Mouse (Mus musculus) right cerebral cortex, adult 18-20 months (tissue): ENCODE results near the gene Fam173a.

Source experiments
- DNase-seq: peaks from one replicate; pipeline ENCODE4 v3.0.0; 2022; ENCODE audit warnings: mixed read lengths

The Fam173a gene

DNA sequence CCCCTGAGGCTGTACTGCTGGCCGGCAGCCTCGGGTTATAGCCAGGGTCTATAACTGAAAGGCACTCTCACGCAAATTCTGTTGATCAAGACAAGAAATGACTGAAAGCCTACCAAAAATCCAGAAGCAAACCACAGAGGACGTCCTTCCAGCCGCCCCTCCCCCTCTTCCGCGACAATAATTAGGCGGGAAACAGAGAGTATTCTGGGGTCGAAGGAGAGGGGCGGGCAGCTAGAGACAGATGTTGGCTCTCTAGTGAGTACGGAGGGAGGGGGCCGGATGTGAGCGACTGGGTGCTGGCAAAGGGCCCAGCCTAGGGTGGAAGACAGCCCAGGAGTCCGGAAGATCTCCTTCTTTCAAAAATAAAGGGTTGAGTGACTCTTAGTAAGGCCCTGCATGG, at the start of gene Fam173a:
TSS of gene Fam173a (minus strand) at position 287 of the 400 bp plus-strand sequence.
- DNase-seq: peak; percentile 65

DNA sequence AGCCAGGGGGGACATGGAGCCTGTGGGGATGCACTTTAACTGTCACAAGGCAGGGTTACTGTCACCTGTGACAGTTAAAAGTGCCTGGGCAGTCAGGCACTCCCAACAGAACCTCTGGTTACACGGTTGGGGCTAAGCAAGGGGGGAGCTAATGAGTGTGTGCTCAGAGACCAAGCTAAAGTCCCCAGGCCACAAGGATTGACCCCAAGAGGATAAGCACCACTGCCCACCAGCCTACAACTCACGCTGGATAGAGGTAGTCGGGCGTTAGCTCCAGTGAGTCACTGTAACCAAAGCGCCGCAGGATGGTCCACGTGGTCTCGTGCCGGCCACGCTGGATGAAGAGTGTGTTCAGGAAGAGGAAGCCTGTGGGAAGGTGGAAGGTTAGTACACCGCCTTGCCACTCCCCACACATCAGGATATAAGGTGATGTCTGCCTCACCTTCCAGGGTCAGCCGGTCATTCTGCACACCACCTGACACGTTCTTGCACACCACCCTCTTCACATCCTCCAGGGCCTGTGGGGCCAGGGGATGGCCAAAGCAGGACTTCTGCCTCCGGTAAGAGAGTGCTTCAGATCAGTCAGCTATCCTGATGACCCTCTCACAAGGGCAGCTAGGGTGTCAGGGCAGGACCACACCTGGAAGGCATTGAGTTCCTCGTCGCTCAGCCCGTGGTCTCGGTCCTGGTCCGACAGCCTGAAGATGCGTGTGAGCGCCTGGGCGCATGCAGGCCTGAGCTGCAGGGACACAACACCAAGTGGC, 48.6 kb upstream of the Fam173a start, which contains the start of gene Gm20683:
TSS of gene Gm20683 (minus strand) at position 647 of the 764 bp plus-strand sequence.
- DNase-seq: no peak

DNA sequence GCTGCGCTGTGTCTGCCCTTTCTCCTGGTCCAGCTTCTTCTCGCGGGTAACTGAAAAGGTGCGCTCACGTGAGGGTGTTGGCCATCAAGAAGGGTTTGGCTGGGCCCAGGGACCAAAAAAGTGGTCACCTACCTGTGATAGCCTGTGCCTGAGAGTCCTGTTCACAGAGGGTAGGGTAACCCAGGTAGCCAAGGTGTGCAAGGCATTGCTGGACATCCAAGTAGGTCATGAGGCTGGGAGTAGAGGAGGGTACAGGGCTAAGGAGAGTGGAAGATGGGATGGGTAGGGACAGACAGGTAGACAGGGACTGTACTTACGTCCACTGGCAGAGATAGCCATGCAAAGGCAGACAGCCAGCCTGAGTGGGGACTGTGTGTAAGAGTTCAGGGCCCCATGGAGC, 47.8 kb upstream of the Fam173a start:
- DNase-seq: no peak

DNA sequence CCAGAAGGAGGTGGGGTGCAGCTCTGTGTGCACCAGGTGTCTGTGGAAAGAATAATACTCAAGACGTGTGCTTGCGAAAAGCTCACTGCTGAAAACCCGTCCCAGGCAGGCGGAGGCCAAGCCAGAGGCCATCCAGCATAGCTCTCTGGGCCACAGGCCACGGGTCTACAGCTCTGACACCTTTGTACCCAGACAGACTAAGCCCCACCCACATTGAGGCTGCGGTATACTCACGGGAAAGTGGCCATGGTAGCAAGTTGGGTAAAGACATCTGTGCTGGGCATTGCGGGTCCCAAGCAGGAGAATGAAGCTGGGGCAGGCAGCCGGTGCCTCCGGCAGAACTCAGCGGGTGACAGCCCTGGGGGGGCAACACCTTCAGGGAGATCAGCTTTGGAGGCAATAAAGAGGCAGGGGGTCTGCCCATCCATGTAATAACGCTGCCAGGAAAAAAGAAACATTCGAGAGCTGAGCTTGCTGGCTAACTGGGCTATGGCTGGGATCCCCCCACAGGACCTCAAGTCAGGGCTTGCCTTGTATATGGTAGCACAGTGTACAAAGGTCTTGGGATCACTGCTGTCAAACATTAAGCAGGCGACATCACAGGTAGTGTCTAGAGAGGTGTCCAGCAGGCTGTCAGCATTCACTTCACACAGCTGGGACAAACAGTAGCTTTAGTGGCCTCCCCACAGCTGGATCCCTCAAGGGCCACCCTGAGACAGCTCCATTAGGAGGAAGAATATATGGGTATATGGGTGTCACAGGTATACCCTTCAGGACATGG, 46.9 kb upstream of the Fam173a start:
- DNase-seq: no peak

DNA sequence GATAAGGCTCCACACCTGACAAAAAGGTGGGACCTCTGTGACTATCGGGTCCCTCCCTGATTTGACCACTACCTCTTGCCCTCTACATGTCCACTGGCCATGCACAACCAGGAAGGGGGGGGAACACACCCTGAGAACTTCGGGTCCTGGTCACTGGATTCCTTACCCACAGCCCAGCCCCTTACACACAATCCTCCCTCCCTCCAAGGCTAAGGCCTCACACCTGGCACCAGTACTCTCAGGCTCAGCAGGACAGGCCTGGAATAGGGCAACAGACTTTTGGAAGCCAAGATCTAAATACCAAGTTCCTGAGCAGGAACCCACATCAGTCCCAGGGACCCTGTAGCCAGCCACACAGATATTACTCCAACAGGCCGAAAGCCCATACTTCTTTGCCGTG, 46.2 kb upstream of the Fam173a start:
- DNase-seq: no peak

DNA sequence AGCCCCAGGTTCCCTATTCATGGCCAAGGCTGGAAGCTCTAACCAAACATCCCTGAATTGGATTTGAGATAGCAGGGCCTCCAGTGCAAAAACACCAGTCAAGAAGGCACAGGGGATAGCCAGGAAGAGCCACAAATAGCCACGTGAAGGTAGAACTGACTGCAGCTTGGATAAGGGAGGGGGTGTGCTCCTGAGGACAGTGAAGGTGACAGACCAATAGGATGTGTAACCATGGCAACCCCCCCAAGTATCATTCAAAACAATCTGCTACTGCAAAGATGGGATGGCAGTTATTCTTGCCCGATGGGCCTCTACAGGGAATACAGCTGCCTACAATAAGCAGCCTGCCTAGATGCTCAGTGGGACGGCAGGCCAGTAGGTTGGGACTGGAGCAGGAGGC, 44.8 kb upstream of the Fam173a start:
- no peak for DNase-seq

DNA sequence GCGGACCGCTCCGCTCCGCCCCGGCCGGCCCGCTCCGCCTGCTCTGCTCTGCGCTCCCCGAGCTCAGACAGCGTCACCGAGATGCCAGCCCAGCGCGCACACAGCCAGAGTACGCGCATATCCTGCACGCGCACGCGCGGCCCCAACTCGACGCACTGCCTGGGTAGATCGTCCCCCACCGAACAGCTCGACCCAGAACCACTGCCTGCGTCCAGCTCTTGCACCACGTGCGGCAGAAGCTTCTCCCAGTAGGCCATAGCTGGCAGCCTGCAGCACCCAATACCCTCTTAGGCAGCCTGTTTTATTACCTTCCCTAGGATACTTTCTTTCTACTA, 44.3 kb upstream of the Fam173a start, which contains the start of gene Rhbdl1:
TSS of gene Rhbdl1 (minus strand) at position 220 of the 335 bp plus-strand sequence.
- peak; percentile 90 for DNase-seq

DNA sequence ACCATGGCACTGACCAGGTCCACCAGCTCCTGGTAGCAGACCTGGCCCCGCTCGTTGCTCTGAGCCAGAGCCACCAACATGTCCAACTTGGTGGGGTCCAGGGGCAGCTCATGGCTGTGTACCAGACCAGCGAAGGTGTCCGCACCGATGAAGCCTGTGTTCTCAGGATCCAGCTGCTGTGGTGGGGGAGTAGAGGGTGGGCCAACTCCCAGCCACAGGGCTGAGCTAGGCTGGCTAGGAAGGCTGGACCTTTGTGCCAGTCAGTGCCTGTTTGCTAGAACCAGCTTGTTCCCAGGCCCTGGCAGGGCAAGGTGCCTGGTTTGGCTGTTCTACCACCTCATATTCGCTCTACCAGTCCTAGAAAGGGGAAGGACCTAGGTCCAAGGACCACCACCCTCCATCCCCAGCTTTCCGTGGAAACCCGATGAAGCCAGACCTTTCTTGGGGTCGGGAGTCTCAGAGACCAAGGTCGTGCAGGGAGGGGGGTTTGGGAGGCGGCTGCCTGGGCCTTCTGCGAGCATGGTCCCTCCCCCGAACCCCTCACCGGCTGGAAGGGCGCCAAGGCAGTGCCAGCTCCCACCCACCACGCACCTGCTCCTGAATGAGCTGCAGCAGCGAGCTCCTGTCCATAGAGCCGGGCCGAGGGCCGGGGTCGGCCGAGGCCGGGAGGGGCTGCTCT, 43.8 kb upstream of the Fam173a start:
- no peak for DNase-seq

DNA sequence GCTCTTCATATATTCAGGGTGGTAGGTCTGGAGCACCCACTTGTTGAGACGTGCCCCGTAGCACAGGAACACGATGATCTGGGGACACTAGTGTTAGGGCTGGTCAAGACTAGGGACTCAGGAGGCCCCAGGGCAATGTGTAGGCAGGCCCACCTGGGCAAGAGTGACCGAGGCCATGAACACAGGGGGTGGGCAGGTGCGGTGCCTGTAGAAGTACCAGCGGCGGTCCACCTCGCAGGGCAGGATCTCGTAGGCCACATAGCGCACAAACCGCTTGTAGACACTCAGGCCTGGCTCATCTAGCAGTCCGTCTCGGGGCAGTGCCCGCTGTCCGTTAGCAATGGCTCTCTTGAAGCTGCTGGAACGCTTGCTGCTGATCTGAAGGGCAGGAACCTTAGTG, 43.1 kb upstream of the Fam173a start:
- no peak for DNase-seq

DNA sequence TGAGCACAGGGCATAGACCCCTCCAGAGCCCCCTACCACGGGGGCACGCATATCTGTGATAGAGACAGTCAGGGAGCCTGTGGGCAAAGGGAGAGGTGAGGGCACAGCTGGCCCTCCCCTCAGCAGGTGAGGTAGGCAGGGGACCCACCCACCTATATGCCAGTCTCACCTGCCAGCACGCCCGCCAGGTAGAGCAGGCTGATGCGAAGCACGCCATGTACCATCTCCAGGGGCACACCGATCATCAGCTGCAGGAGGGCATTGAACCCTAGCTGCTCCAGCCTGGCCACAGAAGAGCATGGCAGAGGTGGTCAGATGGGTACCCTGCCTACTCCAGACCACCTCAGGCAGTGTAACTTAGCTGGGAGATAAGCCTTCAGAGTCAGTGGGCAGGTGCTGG, 42.6 kb upstream of the Fam173a start:
- no peak for DNase-seq

DNA sequence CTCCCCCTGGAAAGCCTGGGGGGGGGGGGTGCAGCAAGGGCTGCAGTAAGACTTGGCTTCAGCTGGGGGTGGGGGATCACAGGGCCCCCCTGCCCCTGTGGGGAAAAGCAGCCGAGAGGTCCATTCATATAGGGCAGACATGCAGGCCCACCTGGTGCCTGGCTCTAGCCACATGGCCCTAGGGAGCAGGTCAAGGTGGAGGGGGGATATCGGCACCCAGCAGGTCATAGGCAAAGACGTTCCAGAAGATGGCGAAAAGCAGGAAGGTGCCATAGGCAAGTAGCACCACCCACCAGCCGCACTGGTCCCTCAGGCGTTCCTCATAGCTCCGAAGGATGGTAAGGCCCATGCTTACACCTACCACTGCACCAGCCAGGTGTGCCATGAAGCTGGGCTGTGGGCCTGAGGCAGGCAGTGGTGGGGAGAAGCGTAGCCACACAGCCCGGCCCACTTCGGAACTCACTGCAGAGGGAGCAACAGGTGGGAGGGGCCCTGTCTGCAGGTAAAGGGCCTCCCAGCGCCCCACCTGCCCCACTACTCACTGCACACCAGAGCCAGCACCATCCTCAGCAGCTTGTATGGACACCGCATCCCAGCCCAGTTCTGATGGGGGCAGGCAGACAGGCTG, 42.0 kb upstream of the Fam173a start:
- DNase-seq: no peak

DNA sequence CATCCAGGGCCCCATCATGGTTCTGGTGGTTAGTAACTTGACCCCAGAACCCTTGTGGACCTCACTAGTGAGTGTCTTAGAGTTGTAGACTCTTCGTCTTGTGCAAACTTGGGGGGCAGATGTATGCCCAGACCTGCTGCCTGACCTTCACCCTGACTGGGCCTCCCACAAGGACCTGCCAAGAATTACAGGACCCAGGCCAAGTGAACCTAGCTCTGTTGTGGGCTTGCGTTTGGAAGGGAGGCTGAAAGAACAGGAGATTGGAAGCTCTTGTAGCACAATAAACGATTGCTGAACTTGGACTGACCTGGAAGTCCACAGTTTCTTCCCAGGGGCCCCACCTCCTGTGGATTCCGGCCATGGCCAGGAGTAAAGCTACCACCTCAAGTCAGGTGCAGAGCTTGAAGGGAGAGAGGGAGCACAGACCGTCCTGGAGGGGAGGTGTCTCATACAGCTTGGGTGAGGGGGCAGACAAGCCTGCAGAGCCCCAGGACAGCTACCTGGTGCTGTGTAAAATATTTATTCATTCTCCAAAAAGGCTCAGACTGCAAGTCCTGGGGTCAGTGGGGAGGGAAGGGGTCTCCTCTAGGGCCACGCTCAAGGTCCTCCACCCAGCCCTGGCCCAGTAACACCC, 41.4 kb upstream of the Fam173a start:
- no peak for DNase-seq

DNA sequence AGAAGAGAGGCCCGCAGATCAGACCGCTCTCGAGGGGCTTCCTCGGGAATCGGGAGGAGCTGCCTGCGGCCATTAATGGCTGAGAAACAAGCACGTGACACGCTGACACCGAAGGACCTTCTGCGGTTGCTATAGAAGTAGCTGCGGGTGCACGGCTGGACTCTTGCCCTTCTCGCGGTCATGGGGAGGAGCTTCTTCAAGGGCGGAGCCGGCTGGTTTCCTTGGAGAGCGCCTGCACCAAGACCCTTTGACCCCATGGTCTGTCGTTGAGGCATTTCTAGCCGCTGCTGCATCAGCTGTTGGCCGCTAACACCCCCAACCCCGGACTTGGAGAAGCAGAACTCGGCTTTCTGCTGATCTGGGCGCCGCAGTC, 40.6 kb upstream of the Fam173a start, which contains the start of gene Stub1:
TSS of gene Stub1 (minus strand) at position 114 of the 373 bp plus-strand sequence.
- DNase-seq: peak; percentile 85

DNA sequence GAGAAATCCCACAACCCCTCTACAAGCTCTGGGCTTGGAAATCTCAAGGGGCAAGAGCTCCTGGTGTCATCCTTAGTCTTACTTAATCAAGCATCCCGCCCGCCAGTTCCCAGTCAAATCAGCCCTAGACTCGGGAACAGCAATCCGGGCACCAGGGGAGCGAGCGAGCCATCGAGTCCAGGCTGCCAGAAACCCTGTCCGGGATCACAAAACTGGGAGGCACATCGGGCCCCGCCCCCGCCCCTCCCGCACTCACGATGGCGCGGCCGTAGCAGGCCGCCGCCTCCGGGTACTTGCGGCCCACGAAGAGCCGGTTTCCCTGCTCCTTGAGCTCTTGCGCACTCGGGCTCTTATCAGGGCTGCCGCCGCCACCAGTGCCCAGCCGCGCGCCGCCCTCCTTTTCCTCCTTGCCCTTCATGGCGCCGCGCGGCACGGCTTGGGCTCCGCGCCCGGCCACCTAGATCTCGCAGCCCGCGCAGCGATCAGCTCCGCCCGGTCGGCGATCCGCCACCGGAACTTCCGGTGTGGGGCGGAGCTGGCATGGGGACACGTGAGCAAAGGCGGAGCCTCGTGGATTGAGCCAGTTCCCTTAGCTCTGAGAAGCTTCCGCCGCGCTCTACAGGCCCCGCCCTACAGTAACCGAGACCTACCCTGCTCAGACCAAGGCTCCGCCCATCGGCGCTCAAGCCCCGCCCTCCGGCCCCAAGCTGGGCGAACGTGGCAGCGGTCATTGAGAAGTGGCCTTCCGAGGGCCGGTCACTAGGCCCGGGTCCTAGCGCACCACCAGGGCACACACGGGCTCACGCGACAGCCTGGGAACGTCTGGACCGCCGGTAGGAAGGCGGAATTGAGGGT, 40.0 kb upstream of the Fam173a start:
- DNase-seq: peak; percentile 99

DNA sequence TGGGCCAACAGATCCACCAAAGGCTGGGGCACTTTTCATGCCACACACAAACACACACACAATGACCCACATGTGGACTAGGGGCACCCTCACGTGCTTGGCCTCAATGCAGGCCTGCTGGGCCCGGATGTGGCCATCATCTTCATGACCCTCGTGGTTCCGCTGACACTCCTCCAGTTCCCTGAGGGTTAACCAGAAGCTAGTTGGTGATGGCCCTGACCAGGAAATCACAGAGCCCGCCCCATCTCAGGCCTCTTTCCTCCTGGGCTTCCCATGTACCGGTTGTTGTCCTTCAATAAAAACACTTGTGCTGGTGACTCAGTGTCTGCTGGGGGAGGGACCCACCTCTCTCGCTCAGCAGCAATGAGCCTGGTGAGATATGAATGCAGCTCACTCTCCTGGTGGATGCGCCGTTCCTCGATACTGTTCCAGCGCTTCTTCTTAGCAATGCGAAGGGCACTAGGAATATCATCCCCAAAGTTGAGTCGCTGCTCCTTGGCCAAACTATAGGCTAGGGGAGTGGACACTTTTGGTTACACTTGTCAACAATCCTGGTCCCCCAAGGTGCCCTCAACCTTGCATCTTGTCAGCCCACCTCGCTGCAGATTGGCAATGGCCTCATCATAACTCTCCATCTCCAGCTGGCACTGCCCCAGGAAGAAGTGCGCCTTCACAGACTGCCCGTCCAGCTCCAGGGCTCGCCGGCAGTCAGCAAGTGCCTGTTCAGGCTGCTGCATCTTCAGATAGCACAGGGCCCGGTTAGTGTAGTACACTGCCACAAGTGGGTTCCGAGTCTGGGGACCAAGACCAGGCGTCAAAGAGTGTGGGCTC, 39.0 kb upstream of the Fam173a start:
- DNase-seq: no peak

DNA sequence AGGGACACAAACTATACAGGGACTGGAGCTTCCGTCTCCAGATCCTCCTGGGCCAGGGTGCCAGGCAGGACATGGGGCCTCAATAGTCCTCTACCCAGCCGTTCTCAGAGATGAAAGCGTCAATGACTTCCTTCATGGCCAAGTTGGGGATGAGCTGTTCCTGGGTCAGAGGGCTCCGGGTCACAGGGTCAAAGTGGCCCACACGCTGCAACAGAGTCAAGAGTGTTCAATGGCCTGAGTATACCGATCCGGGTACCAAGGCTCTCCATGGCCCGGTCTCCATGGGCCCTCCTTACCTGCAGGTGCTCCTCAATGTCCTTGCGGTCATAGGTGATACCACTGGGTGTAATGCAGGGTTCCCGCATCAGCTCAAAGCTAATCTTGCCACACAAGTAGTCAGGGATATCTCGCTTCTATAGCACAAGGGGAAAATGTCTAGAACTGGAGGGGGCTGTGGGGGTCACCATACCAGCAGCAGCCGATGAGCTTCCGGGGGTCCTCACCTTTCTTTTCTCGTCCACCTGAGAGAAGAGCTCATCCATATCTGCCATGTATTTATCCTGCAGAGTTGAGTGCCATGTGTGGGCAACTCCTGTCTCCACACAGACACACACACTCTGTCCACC, 38.2 kb upstream of the Fam173a start:
- no peak for DNase-seq

DNA sequence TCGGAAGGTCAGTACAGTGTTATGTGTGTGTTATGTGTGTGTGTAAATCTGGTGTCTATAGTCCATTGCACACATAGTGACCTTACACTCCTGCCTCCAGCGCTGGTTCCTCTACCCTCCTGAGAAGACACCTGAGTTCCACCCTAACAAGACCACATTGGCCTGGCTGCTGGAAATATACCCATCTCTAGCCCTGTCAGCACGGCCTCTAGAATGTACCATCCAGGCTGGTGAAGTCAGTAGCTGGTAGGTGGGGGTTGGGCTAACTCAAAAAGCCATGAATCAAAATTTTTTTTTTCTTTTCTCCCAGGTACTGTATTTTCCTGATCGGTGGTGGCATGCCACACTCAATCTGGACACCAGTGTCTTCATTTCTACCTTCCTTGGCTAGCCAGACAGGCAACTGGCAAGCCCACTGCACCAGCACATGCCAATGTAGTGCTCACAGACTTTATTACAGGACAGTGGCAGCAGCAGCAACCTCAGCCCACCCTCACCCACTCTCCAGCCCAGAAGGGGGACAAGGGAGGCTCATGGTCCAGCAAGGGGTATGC, 37.6 kb upstream of the Fam173a start:
- no peak for DNase-seq

DNA sequence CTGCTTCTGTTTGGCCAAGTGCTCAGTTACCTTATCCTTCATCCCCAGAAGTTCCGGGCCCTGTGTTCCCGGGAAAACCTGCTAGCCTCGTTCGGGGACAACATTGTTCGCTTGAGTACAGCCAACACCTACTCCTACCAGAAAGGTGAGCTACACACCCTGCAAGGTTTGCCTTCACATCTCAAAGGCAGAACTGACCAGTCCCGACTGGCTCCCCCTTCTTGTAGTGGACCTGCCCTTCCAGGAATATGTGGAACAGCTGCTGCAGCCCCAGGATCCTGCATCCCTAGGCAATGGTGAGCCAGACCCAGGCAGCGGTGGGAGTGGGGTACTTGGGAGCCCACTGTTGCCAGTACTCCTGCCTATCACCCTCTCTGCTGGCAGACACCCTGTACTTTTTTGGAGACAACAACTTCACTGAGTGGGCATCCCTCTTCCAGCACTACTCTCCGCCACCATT, 36.9 kb upstream of the Fam173a start:
- no peak for DNase-seq

DNA sequence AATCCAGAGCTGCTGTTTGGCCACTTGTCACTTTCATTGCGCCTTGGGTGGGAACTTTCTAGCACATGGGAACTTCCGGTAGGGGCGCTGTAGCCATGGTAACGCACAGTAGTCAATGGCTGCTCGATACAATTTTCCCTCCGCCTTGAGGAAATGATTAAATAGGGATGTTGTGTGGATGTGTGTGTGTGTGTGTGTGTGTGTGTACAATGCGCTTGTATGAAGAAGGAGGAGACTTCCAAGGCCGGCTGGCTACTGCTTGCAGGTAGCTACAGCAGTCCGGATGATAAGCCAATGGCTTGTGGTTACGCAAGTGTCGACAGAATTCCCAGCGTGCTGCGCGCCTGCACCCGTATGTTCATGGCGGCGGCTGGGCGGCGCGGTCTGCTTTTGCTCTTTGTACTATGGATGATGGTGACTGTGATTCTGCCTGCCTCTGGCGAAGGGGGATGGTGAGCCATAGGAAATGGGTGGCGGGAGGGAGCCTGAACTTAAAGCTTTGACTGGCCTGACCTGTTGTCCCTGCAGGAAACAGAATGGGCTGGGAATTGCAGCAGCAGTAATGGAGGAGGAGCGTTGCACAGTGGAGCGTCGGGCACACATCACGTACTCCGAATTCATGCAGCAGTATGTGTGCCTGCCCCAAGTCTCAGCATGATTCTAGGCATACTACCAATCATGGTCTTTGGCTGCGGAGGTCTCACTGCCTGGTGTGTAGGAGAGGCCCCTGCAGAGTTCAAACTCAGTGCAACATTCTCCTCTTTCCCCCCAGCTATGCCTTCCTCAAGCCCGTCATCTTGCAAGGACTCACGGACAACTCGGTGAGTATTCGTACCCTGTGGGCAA, 36.2 kb upstream of the Fam173a start, which contains the start of gene Jmjd8:
TSS of gene Jmjd8 (plus strand) at position 156 of the 846 bp plus-strand sequence.
- peak; percentile 87 for DNase-seq
